Mouse (Mus musculus): ENCODE data around the gene Dclk2. TPM values are rescaled to one million over a fixed set of nuclear protein-coding genes. Genes with fewer than 3 reads are reported as not detected.

Dclk2 gene
- polyA plus RNA-seq, 1 experiment from 2014 or later = 23.1 TPM

- no peak overlapping the region for H3K4me3 ChIP-seq (ENCODE audit: low read depth, low read length)
- H3K9me3 ChIP-seq (ENCODE audit: control insufficient read depth, low read length) = no peaks in the 10 kb centered on the region
- H3K4me1 ChIP-seq (ENCODE audit: control insufficient read depth, insufficient read depth, low read length) = peaks cover 11% of the 10 kb centered on the region; the same call in 1 of the 2 replicates
- ATAC-seq (ENCODE audit: low FRiP score) (no peak), DNase-seq (ENCODE audit: low spot score, missing footprints) (no peak)
- H3K27ac ChIP-seq (ENCODE audit: low read depth, low read length) = no peak overlapping the region
- H3K36me3 ChIP-seq (ENCODE audit: control insufficient read depth, insufficient read depth, low read length) = no peaks in the 10 kb centered on the region
- 97% methylated on average over 2 of the region's 2 CpGs for WGBS
- no peaks in the 10 kb centered on the region for H3K27me3 ChIP-seq (ENCODE audit: control insufficient read depth, insufficient read depth, low read length)
- no peak overlapping the region for H3K4me2 ChIP-seq
- no peak overlapping the region for H3K9ac ChIP-seq (ENCODE audit: low read length)
Observed at GRCm38 (mm10) chr3:86842461-86842860, 78.2 kb downstream of the Dclk2 start.

DNA sequence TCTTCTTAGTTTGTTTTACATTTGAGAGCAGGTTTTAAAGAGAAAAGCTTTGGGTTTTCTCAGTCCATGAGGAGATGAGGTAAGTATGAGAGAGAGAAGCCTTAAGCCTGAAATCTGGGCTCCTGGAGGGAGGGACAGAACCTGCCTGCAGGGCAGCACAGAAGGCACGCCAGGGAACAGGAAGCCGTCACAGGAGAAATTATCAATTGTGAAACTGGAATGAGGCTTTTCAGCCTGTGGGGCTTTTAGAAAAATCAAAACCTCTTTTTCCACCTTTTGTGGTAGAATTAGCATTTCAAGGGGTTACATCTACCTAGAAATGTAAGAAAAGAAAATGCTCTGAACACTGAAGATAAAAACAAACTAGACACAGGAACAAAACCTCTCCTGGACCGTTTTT lies 81.0 kb downstream of the Dclk2 start:
- Histone ChIP-seq H3K27ac (ENCODE audit: low read depth, low read length) (no peak overlapping the region), H3K4me1 (ENCODE audit: control insufficient read depth, insufficient read depth, low read length) (0 out of 2 replicates have a peak, but pooled peaks cover 2% of the 10 kb centered on the region), H3K4me2 (no peak overlapping the region), H3K36me3 (ENCODE audit: control insufficient read depth, insufficient read depth, low read length) (no peaks in the 10 kb centered on the region), H3K9ac (ENCODE audit: low read length) (no peak overlapping the region), H3K4me3 (ENCODE audit: low read depth, low read length) (no peak overlapping the region), H3K9me3 (ENCODE audit: control insufficient read depth, low read length) (no peaks in the 10 kb centered on the region), H3K27me3 (ENCODE audit: control insufficient read depth, insufficient read depth, low read length) (no peaks in the 10 kb centered on the region)
- WGBS = 40% methylated on average over 3 of the region's 3 CpGs
- no peak for DNase-seq (ENCODE audit: low spot score, missing footprints)
- no peak for ATAC-seq (ENCODE audit: low FRiP score)

DNA sequence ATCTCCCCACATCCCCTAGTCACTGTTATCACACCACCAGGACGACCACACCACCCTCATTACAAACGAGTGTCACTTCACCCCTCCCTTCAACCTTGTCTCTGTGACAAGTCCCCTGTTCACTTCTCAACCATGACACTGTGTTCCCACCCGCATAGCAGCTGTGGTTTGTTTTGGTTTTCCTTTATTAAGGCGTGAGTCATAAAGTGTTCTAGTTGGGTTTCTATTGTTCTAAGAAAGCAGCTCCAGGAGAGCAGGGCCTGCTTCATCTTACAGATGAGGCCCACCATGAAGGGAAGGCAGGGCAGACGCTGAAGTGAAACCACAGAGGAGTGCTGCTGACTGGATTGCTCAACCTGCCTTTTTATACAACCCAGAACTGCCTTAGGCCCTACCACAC lies 83.3 kb downstream of the Dclk2 start:
- WGBS = 78% methylated on average over 5 of the region's 5 CpGs
- no peak overlapping the region for H3K27ac ChIP-seq (ENCODE audit: low read depth, low read length)

DNA sequence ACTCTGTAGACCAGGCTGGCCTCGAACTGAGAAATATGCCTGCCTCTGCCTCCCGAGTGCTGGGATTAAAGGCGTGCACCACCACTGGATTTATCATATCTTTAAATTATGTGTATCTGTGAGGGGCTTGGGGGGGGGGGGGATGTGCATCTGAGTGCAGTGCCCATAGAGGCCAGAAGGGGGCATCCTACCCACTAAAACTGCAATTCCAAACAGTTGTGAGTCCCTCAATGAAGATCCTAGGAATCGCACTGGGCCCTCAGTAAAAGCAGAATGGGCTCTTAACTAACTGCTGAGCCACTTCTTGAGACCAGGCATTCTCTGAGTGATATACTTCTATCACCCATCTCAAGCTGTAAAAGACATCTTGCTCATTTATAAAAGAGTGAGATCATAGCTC lies 85.5 kb downstream of the Dclk2 start:
- H3K9ac ChIP-seq (ENCODE audit: low read length) = no peak overlapping the region
- ATAC-seq (ENCODE audit: low FRiP score) = no peak
- H3K4me3 ChIP-seq (ENCODE audit: low read depth, low read length) = no peak overlapping the region
- H3K36me3 ChIP-seq (ENCODE audit: control insufficient read depth, insufficient read depth, low read length) = no peaks in the 10 kb centered on the region
- peaks cover 7% of the 10 kb centered on the region for H3K4me1 ChIP-seq (ENCODE audit: control insufficient read depth, insufficient read depth, low read length)
- no peak for DNase-seq (ENCODE audit: low spot score, missing footprints)
- H3K27ac ChIP-seq (ENCODE audit: low read depth, low read length) = no peak overlapping the region
- no peaks in the 10 kb centered on the region for H3K27me3 ChIP-seq (ENCODE audit: control insufficient read depth, insufficient read depth, low read length)
- H3K9me3 ChIP-seq (ENCODE audit: control insufficient read depth, low read length) = no peaks in the 10 kb centered on the region
- no peak overlapping the region for H3K4me2 ChIP-seq
- WGBS = 93% methylated on average over 4 of the region's 4 CpGs

More for the DNA sequence above, 83.3 kb downstream of the Dclk2 start:
- Histone ChIP-seq H3K9me3 (ENCODE audit: control insufficient read depth, low read length) (no peaks in the 10 kb centered on the region), H3K9ac (ENCODE audit: low read length) (no peak overlapping the region), H3K4me3 (ENCODE audit: low read depth, low read length) (no peak overlapping the region), H3K36me3 (ENCODE audit: control insufficient read depth, insufficient read depth, low read length) (no peaks in the 10 kb centered on the region), H3K27me3 (ENCODE audit: control insufficient read depth, insufficient read depth, low read length) (no peaks in the 10 kb centered on the region), H3K4me2 (no peak overlapping the region), H3K4me1 (ENCODE audit: control insufficient read depth, insufficient read depth, low read length) (peaks cover 7% of the 10 kb centered on the region)
- ATAC-seq (ENCODE audit: low FRiP score) (no peak), DNase-seq (ENCODE audit: low spot score, missing footprints) (no peak)

- Histone ChIP-seq H3K36me3 (ENCODE audit: control insufficient read depth, insufficient read depth, low read length) (no peaks in the 10 kb centered on the region), H3K27ac (ENCODE audit: low read depth, low read length) (no peak overlapping the region), H3K9me3 (ENCODE audit: control insufficient read depth, low read length) (no peaks in the 10 kb centered on the region), H3K4me1 (ENCODE audit: control insufficient read depth, insufficient read depth, low read length) (peaks cover 7% of the 10 kb centered on the region), H3K4me2 (no peak overlapping the region), H3K27me3 (ENCODE audit: control insufficient read depth, insufficient read depth, low read length) (no peaks in the 10 kb centered on the region), H3K9ac (ENCODE audit: low read length) (no peak overlapping the region), H3K4me3 (ENCODE audit: low read depth, low read length) (no peak overlapping the region)
- DNase-seq (ENCODE audit: low spot score, missing footprints) = no peak
- 85% methylated on average over 7 of the region's 7 CpGs for WGBS
- ATAC-seq (ENCODE audit: low FRiP score) = no peak
Observed at GRCm38 (mm10) chr3:86834341-86834740, 86.3 kb downstream of the Dclk2 start.

DNA sequence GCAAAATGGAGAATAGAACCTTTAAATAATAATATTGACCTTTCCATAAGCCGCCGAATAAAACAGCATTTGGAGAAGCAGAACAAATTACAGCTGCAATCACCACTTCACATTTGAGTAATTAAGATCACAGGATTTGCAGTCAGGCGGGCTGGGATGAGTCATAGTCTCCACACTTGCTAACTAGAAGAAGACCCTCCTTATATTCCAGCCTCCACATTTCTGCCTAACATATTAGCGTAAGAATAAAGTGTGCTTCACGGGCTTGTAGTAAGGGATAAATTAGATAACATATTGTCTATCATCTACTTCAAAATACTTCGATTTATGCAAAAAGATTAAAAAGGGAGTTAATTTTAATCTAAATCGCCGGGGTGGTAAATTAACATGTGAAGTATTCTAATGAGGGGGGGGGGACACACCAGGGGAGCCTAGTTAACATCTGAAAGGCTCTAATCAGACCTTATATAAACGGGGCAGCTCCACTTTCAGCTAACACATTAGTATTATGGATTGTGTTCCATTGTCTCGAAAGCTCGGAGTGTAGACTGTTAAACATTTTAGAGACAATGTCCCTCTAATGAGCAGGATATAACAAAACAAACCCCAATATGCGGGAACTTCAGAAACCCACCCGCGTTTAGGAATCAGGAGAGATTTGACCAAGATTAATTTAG lies 87.9 kb downstream of the Dclk2 start:
- Histone ChIP-seq H3K4me1 (ENCODE audit: control insufficient read depth, insufficient read depth, low read length) (peaks cover 7% of the 10 kb centered on the region), H3K36me3 (ENCODE audit: control insufficient read depth, insufficient read depth, low read length) (no peaks in the 10 kb centered on the region), H3K9me3 (ENCODE audit: control insufficient read depth, low read length) (no peaks in the 10 kb centered on the region), H3K4me2 (no peak overlapping the region), H3K4me3 (ENCODE audit: low read depth, low read length) (no peak overlapping the region), H3K9ac (ENCODE audit: low read length) (no peak overlapping the region), H3K27me3 (ENCODE audit: control insufficient read depth, insufficient read depth, low read length) (no peaks in the 10 kb centered on the region), H3K27ac (ENCODE audit: low read depth, low read length) (no peak overlapping the region)
- no peak for ATAC-seq (ENCODE audit: low FRiP score)
- 31% methylated on average over 14 of the region's 14 CpGs for WGBS
- DNase-seq (ENCODE audit: low spot score, missing footprints) = no peak

DNA sequence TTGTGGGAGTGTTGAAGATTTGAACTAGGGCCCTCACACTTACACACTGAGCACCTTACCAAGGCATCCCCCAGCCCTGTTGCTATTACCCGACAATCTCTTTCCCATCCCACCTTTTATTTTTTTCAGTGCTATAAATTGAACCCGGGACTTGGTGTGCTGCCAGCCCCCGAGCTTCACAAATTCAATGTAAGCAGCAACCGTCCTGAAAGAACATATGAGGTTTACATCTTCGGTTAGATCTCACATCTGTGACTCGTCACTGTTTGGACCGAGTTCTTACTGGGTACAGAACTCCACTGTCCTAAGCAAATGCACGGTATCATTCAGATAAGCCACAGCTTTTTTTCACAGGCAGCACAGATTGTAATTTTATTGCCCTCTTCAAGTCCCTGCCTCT lies 88.5 kb downstream of the Dclk2 start:
- ATAC-seq (ENCODE audit: low FRiP score) = no peak
- no peak overlapping the region for H3K27ac ChIP-seq (ENCODE audit: low read depth, low read length)
- WGBS = 83% methylated on average over 8 of the region's 8 CpGs

GRCm38 (mm10) chr3:86827506-86827905 lies 93.1 kb downstream of the Dclk2 start:
- Histone ChIP-seq H3K27ac (ENCODE audit: low read depth, low read length) (no peak overlapping the region), H3K4me3 (ENCODE audit: low read depth, low read length) (no peak overlapping the region), H3K4me2 (no peak overlapping the region), H3K27me3 (ENCODE audit: control insufficient read depth, insufficient read depth, low read length) (no peaks in the 10 kb centered on the region), H3K36me3 (ENCODE audit: control insufficient read depth, insufficient read depth, low read length) (no peaks in the 10 kb centered on the region), H3K9ac (ENCODE audit: low read length) (no peak overlapping the region), H3K9me3 (ENCODE audit: control insufficient read depth, low read length) (no peaks in the 10 kb centered on the region), H3K4me1 (ENCODE audit: control insufficient read depth, insufficient read depth, low read length) (no peaks in the 10 kb centered on the region)
- 92% methylated on average over 3 of the region's 3 CpGs for WGBS
- DNase-seq (ENCODE audit: low spot score, missing footprints) = no peak
- no peak for ATAC-seq (ENCODE audit: low FRiP score)

More for the DNA sequence above, 88.5 kb downstream of the Dclk2 start:
- Histone ChIP-seq H3K4me1 (ENCODE audit: control insufficient read depth, insufficient read depth, low read length) (peaks cover 7% of the 10 kb centered on the region), H3K9me3 (ENCODE audit: control insufficient read depth, low read length) (no peaks in the 10 kb centered on the region), H3K27me3 (ENCODE audit: control insufficient read depth, insufficient read depth, low read length) (no peaks in the 10 kb centered on the region), H3K4me3 (ENCODE audit: low read depth, low read length) (no peak overlapping the region), H3K36me3 (ENCODE audit: control insufficient read depth, insufficient read depth, low read length) (no peaks in the 10 kb centered on the region), H3K9ac (ENCODE audit: low read length) (no peak overlapping the region), H3K4me2 (no peak overlapping the region)
- DNase-seq (ENCODE audit: low spot score, missing footprints) = no peak

GRCm38 (mm10) chr3:86821383-86821782 lies 99.3 kb downstream of the Dclk2 start:
- Histone ChIP-seq H3K4me2 (no peak overlapping the region), H3K36me3 (ENCODE audit: control insufficient read depth, insufficient read depth, low read length) (no peaks in the 10 kb centered on the region), H3K27ac (ENCODE audit: low read depth, low read length) (no peak overlapping the region), H3K27me3 (ENCODE audit: control insufficient read depth, insufficient read depth, low read length) (no peaks in the 10 kb centered on the region), H3K9me3 (ENCODE audit: control insufficient read depth, low read length) (no peaks in the 10 kb centered on the region), H3K4me1 (ENCODE audit: control insufficient read depth, insufficient read depth, low read length) (peaks cover 5% of the 10 kb centered on the region; the same call in 1 of the 2 replicates), H3K9ac (ENCODE audit: low read length) (no peak overlapping the region), H3K4me3 (ENCODE audit: low read depth, low read length) (no peak overlapping the region)
- WGBS = 88% methylated on average over 3 of the region's 3 CpGs
- DNase-seq (ENCODE audit: low spot score, missing footprints) (no peak), ATAC-seq (ENCODE audit: low FRiP score) (no peak)

All from midbrain, embryonic 11.5 days (tissue).